Mouse (Mus musculus) naive thymus-derived CD4-positive, alpha-beta T cell, adult 2 months (primary cell): ENCODE data around the gene Zfp541.

Source experiments
- DNase-seq: peaks from one replicate; pipeline ENCODE4 v3.0.0-alpha.2; 2011; ENCODE audit warnings: low read depth

Gene Zfp541

DNA sequence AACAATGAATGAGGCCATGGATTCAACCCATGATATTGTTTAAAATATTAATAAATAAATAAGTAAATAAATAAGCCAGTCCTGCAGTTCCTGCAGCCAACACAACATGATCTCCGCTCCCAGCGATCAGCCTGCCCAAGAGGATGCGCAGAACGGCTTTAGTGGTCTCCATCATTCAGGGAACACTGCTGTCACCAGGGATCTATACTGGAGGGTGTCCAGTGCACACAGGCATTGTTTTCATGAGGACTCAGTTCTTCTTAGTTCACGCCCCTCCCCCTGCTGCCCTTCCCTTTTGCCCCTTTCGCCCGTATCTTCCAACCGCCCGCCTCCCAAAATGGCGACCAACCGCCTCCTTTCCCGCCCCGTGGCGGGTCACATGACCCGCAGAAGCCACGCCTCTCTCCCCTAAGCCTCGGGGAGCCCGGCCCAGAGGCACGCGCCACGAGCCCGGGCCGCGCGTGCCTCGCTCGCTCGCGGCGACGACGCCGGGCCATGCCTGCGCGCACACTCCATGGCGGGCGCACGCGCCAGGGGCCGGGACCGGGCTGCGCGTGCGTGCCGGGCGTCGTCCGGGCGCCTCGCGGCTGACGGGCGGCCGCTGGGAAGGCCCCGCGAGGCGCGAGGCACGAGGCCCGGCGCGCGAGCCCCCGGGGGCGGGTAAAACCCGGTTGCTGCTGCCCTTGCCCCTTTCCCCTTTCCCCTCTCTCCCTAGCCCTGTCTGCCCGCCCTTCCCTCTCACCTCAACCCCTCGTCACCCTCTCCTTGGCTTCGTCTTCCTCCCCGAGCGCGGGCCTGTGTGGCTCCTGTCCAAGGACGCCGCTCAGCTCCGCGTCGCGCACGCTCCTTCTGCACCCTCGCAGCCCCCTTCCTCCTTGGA lies at the start of gene Zfp541:
Gene Zfp541 (plus strand): TSS at position 596 of the 880 bp plus-strand sequence.
- no peak for DNase-seq

DNA sequence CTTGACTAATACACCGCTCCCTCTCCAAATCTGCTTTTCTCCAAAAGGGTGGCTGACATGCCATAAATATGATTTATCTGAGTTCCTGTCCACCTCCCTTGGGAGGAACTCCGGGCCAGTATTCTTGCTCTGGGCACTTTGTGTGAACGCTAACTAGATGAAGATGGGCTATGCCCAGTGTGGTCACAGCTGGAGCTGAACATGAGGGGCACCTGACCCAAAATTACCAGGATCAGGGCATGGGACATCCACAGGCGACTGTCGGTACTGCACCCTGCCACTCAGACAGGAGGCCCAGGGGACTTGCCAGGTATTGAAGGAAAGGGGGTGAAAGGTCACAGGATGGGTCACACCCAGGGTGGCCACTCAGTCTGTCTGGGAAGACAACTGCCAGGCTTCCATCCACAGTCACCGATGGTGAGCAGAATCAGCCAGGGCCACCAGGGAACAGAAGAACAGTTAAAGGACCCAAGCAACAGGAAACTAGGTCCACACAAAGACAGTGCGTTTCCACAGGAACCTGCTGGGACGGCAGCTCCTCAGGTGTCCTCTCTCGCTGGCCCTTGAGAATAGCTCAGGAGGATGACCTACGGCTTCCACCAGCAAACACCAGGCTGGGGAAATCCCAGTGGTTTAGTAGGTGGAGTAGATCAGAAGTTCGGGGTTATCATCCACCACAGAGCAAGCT lies 48.9 kb upstream of the Zfp541 start:
- peak; percentile 59 for DNase-seq

DNA sequence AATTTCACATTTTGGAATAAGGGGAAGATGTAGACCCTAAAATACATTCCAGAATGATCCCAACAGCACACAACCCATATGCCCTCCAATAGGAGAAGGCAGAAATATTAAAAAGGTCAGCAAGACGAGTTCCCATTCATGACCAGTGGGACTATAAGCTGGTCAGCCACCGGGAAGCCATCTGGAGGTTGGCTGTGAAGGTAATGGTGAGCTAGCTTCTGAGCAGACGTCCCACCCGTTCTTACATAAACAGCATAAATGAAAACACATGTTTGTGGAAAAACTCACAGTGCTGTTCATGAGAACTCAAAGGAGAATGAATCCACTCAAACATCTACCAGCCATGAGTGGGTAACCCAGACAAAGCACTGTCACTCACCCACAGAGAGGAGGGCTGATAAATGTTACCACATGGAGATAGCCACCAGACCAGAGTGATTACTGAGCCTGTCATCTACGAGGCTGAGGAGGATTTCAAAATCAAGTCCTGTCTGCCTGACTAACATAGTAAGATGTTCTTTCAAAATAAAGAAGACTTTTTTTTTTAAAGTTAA lies 47.8 kb upstream of the Zfp541 start:
- DNase-seq = no peak

DNA sequence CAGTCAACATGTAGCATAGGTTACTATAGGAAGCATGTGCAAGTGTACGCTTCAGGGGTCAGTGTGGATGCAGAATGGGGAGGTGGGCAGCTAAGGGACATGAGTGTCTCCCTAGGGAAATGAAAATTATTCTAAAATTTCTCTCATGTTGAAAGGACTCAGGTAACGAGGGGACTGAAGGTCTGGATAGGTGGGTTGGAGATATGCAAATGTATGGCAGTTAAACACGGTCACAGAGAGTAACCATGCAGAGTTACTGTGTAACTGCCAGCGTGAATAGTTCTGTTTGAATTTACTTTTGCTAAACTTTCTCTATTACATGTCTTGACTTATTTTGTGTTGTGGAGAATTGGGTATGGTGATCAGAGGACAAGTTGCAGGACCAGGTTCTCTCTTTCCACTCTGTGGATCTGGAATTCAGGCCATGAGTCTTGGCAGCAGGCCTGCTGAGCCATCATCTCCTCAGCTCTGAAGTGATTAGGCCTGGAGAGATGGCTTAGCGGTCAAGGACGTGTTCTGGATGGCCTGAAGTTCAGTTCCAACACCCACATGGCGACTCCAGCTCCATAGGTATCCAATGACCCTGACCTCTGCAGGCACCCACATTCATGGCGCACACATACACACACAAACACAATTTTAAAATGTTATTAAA lies 47.0 kb upstream of the Zfp541 start:
- DNase-seq = no peak

DNA sequence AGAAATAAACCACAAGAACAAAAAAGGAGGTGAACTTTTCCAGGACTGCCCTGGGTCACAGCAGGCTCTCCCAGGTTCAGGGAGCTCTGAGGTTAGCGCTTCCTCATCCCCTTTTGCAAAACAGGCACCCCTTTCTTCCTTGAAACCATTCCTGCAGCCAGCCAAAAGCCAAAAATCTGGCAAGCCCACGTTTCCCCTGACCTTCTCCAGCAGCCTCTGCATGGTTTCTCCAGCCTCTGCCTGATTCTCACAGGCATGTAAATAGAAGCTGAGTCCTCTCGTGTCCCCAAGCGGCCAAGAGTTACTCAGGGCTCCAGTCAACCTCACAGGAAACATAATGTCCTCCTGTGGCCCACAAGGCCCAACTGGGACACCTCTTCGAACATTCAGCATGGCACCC lies 46.2 kb upstream of the Zfp541 start:
- DNase-seq = no peak

DNA sequence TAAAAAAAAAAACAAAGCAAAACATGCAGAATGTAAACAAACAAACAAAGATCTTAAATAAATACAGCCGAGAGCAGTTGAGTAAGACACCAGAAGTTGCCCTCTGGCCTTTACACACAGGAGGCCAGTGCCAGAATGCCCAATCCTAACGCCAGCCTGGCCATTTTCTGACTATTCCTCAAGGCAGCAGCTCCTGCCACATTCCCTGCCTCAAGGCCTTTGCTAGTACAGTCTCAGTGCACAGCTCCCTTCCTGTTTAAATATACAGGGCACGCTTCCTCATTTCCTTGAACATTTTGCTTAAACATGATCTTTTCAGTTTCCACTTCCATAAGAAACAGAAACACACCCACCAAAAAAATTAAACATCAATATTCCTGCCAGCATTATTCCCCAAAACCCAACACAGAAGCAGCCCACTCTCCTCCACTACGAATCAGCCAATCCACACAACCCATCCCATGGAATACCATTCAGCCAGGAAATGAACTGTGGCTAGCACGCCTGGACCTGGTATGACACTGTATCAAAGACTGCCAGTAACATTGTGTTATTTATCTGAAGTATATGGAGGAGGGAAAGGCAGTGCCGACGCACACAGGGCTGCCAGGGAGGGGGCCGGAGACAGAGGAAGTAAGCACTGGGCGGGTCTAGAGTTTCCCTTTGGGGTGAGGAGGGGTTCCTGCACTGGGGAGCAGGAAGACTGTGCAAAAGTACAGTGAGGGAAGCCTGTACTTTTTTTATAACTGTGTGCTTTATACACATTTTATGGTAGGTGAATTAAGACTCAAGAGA lies 43.4 kb upstream of the Zfp541 start:
- DNase-seq = peak; percentile 73

DNA sequence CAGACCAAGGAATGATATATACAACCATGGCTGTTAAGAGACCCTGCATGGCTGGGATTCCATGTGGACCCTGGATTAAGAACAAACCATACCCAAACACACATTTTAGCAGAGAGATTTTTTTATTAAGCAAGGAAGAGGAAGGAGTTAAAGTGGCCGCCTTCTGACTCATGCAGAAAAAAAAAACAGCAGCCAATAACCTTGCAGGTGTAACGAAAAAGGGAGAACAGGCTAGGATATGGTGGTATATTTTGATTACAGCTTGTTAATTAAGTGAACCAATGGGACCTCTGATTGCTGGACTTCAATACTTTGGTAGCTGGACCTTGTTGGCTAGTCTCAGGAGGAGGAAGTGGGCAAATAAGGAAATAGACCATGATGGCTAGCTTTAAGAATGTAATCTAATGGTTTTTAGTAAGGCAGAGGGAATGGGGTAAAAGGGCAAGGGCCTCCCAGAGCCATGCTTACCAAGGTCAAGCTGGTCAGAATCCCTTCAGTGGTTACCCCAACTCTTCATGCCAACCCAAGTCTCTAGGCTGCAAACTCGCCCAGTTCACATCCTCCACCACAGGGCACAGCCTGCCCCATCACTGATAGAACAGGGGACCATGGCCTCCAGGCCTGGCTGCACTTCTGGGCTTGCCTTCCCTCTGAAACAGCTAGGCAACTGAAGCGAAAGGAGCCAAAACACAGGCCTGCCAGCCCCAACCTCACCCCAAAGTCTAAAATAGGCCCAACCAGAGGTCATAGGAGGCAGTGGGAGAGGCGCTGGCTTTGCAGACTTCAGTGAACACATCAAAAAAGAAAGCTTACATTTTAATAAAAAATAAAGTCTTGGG lies 42.1 kb upstream of the Zfp541 start:
- DNase-seq = no peak

DNA sequence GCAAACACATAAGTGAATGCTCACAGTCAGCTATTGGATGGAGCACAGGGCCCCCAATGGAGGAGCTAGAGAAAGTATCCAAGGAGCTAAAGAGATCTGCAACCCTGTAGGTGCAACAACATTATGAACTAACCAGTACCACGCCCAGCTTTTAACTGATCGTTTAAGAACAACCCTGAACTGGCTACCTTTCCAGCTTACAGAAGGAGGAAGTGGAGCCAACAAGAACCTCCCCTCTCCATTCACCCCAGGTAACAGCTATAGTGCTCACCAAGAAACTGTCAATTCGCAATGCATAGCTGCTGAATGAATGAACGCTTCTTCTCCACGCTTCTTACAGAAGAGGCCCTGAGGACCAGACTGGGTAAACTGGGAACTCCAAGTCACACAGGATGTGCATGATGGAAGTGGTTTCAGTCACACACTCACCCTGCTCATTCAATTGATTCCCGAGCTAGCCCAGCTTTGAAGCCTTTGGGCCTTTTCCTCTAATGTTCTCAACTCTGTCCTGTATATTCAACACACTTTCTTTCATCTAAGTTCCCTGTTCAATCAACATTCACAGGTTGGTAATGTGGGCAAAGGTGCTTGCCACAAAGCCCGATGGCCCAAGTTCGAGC lies 36.9 kb upstream of the Zfp541 start:
- peak; percentile 28 for DNase-seq

DNA sequence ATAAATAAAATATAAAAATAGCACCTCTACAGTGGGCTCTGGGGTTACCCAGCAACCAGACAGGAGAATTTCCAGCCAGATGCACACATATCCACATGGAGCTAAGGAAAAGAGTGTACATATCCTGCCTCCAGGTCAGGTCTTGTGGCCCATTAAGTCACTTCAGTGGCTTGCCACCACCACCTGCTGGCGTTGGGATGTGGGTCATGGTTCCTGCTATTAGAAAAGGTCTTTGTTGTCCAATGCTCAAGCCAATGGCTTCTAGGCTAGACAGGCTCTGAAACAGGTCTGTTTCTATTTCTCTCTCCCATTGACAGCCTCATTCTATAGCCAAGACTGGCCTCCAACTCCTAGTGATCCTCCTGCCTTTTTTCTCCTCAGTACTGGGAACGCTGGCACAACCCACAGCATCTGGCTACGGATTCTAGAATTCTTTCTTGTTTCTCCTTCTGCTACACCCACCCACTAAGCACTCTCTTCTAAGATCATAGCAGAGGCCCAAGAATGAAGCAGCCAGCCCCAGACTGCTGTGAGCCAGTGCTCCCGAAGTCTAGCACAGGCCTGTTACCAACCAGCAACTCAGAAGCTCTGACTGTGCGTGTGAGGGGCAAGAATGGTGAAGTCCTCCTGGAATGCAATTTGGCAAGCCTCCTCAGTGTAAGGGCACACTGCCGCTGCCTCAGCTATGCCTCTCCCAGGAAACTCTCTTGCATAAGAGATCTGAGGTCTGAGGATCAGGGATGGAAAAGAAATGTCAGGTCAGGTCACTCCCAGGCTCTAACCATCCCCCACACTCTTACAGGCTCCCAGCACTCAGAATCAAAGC lies 33.3 kb upstream of the Zfp541 start:
- no peak for DNase-seq

DNA sequence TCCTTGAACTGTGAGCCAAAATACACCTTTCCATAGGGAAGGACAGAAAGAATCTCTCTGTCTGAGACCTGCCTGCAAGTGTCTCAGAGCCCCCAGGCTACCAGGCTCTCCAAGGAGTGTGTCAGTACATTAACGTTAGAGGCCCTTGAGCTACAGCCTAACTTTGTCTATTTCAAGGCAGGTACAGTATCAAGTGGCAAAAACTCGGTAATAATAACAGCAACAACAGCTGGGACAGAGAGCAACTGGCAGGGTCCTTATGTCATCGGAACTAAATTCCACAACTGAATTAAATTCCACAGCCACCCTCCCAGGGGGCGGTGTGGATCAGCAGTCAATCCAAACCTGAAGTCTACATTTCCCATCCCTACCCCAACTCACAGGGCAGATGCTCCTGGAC lies 30.5 kb upstream of the Zfp541 start:
- DNase-seq = no peak

DNA sequence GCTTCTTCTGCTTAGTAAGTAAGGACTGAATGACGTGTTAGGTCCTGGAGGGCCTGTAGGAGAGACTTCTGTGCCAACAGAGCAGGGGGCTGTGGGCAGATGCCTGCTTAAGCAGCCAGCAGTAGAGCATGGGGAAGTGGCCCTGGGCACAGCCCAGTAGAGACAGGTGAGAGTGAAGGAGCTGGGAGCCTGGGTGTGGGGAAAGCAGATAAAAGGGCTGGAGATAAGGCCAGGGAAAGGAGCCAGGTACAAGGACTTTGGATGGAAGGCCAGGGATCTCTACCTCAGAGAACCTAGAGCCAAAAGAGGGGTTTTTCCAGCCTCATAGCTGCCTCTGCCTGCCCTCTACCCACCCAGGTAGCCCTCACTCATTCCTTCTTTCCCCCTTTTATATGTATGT lies 28.6 kb upstream of the Zfp541 start:
- no peak for DNase-seq

DNA sequence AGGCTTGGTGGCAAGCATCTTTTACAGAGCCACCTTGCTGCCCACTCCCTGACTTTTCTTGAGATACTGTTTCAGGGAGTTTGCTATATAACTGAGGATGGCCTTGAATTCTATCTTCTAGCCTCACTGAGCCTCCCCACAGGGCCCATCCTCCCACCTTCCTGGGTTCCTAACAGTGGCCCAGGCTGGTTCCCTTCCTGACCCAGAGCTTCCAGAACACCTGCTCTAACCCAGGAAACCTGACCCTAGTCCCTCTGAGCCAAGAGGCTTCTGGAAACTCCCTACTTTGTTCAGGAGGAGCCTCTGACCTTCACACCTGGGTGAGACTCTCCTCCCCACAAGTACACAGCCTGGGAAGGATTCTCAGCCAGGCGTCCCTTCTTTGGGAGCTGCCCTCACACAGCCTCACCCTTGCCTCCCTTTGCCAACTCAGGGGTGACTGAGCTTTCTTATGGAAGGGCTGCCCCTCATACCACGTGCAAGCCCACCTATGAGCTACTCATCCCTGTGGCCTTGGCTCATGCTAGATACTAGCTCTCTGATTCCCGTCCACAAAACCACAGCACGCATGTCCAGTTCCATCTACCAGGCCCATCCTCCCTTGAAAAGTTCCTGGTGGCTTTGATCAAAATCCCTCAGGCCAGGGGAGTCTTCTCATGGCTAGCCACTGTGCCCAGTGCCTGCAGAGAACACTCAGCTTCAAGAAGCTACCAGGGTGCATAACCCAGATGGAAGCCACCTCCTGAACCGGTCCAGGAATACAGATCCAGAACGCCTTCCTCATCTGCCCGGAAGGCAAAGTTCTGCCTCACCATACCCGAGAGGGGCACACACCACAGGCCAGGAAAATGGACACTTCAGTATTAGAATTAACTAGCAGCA lies 27.8 kb upstream of the Zfp541 start:
- no peak for DNase-seq

DNA sequence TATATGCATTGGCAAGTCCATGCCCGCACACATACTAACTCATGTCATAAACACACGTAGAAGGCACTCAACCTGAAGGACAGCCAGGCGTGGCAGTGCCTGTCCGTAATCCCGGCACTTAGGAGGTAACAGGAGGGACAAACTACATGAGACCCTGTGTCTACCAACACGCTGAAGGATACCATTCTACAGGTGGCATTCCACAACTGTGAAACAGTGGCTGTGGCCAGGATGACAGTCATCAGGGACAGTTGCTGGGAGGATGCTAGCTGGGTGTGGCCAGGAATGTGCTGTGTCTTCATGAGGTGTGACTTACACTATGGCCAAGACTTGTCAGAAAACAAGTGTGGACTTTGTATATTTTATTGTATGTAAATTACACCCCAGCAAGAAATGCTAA lies 24.6 kb upstream of the Zfp541 start:
- no peak for DNase-seq

DNA sequence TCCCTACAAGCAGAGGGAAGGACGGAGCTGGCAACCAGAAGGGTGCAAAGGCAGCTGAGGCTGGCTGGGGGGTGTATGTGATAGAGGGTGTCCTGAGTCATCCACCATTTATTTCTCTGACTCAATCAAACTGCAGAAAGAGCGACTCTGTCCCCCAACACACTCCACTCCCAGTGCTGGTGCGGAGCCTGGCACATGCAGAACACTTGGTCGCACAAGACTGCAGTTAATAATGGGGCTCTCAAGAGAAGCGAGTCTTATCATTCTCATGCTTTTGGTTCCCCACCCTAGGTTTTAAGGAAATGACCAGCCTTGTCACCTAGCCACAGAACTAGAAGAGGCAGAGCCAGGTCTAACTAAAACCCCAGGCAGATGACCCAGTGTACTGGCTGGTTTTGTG lies 22.3 kb upstream of the Zfp541 start:
- no peak for DNase-seq

DNA sequence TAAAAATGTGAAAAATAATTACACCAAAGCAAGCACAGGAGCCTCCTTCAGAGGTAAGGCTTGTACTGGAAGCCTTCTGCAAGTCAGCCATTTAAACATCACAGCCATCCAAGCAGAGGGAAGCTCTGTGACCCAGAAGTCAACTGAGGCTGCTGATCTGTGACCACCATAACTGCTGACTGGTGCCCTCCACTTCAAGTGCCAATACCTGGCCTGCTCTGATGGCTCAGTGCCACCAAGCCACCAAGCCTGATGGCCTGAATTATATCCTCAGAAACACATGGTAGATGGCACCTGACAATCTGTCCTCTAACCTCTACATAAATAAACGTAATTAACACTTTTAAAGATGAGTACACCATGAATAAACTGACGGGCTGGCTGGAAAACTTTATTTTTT lies 20.4 kb upstream of the Zfp541 start:
- DNase-seq = no peak

DNA sequence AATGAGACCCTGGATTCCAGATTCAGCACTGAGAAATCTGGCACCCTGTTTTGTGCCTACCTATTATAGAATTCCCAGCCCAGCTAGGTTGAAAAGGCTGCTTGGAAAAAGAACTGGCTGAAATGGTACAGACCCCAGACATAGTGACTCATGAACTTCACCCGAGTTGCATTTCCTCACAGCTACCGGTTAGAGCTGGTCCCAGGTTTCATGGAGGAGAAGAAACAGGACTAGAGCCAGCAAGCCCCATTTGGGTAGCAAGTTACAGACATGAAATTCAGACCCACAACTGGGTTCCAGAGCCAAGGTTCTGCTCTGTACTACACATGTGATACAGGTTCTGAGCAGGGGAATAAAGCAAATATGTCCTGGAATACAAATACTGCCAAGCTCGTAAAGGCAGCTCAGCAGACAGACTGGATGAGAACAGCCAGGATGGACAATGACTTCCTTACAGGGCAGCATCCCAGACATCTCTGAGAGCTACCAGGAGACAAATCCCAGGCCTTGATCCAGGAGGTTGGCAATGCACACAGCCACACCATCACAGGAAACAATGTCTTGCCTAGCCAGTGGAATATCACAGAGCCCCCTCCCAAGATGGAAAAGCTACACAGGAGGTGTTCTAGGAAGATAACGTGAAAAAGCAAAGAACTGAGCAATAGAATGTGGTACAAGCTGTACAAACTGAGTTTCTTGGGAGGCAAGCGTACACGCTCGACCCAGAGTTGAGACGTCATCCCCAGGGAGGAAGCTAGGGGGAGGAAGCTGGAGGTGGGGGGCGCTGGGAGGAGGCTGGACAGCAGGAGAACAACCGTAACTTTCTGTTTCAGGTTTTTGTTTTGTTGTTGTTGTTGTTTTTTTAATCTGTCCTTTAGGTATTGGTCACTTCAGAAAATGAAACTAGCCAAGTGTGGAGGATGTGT lies 18.5 kb upstream of the Zfp541 start:
- DNase-seq = no peak

DNA sequence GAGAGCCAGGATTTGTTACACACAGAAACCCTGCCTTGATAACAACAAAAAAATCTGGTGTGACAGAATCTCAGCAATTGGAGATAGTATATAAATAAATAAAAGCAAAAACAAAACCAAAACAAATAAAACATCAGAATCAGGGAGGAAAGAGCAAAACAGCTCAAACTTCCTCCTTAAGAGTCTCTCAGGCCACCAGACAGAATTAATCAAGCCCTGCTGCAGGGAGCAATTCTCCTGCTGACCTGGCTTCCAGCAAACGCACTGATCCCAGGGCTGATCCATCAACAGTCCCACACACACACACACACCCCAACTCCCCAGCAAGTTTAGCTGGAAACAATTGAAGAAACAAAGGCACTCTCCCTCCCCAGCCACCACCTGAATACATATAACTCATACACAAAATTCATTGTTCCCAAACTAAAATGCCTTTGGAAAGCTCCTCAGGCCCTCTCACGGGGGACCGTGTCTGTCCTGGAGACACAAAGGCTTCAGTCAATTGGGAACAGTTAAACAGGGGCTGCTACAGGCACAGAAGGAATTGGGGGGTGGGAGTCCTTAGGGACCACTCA lies 17.7 kb upstream of the Zfp541 start:
- no peak for DNase-seq
